Mouse (Mus musculus): Measurements from ENCODE around the gene Slc39a1.

The Slc39a1 gene

GRCm38 (mm10) chr3:90241669-90242358, 6.2 kb upstream of the Slc39a1 start:
- WGBS, result 94% methylated on average over 10 of the region's 10 CpGs

GRCm38 (mm10) chr3:90242984-90243775, 4.8 kb upstream of the Slc39a1 start, which contains the start of gene Creb3l4:
TSS of gene Creb3l4 (minus strand) at chr3:90243512.
- WGBS, result 17% methylated on average over 19 of the region's 19 CpGs

- WGBS, result 55% methylated on average over 2 of the region's 2 CpGs
These were observed 2.6 kb upstream of the Slc39a1 start for GRCm38 (mm10) chr3:90245406-90245805.

- 5% methylated on average over 3 of the region's 3 CpGs for WGBS
These were observed 377 bp upstream of the Slc39a1 start for GRCm38 (mm10) chr3:90247630-90247959.

GRCm38 (mm10) chr3:90248746-90249100, 751 bp downstream of the Slc39a1 start:
- WGBS, result 1% methylated on average over 10 of the region's 10 CpGs

GRCm38 (mm10) chr3:90250791-90251190, 2.8 kb downstream of the Slc39a1 start:
- 74% methylated on average over 6 of the region's 6 CpGs for WGBS

GRCm38 (mm10) chr3:90251731-90252226, 3.8 kb downstream of the Slc39a1 start:
- WGBS, result 70% methylated on average over 11 of the region's 12 CpGs

- WGBS, result 64% methylated on average over 2 of the region's 2 CpGs
These were observed 4.7 kb downstream of the Slc39a1 start for GRCm38 (mm10) chr3:90252659-90253058.

GRCm38 (mm10) chr3:90253174-90253573, 5.2 kb downstream of the Slc39a1 start:
- 53% methylated on average over 1 of the region's 1 CpGs for WGBS

GRCm38 (mm10) chr3:90253653-90254418, 5.9 kb downstream of the Slc39a1 start, which contains the start of gene Crtc2:
TSS of gene Crtc2 (plus strand) at chr3:90254163.
- under 1% methylated on average over 40 of the region's 40 CpGs for WGBS

- WGBS, result under 1% methylated on average over 41 of the region's 41 CpGs
These were observed 6.6 kb downstream of the Slc39a1 start for GRCm38 (mm10) chr3:90254419-90255193.

- 7% methylated on average over 2 of the region's 2 CpGs for WGBS
These were observed 7.2 kb downstream of the Slc39a1 start for GRCm38 (mm10) chr3:90255194-90255565.

- WGBS, result 92% methylated on average over 14 of the region's 14 CpGs
These were observed 7.9 kb downstream of the Slc39a1 start for GRCm38 (mm10) chr3:90255784-90256353.

- 87% methylated on average over 19 of the region's 19 CpGs for WGBS
These were observed 9.0 kb downstream of the Slc39a1 start for GRCm38 (mm10) chr3:90256731-90257530.

GRCm38 (mm10) chr3:90258521-90258920, 10.5 kb downstream of the Slc39a1 start:
- WGBS, result 90% methylated on average over 4 of the region's 4 CpGs

GRCm38 (mm10) chr3:90263121-90263771, 15.3 kb downstream of the Slc39a1 start:
- 97% methylated on average over 5 of the region's 5 CpGs for WGBS

- WGBS, result 21% methylated on average over 10 of the region's 10 CpGs
These were observed 16.7 kb downstream of the Slc39a1 start for GRCm38 (mm10) chr3:90264687-90265033.

- WGBS, result under 1% methylated on average over 83 of the region's 87 CpGs
These were observed 17.3 kb downstream of the Slc39a1 start, which contains the start of gene Dennd4b for GRCm38 (mm10) chr3:90265034-90265931. TSS of gene Dennd4b (plus strand) at chr3:90265185.

Data from cerebral cortex, adult 2 months (tissue).